Mouse (Mus musculus) ovary, postnatal 36 days (tissue): Measurements from ENCODE around the gene Ccdc88c.

Experiments
- DNase-seq: peaks from one replicate; pipeline ENCODE4 v3.0.0; 2022; ENCODE audit warnings: low spot score, mixed read lengths

The Ccdc88c gene

DNA sequence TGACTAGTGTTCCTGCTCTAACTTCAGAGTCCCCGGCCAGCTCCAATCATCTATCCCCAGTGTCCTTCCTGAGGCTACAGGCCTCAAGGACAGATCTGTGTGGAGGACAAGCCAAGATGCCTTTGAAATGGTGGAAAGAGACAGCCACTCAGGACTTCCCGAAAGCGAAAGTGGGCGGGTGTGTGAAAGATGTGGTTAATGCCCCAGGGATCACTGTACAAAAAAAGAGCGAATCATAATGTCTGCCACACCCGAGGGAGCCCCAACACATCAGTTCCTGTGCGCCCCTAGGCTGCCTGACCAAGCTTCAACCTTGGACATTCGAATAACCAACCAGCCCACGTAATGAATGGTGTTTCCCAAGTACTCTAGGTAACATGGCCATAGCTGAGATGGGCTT, 100.6 kb downstream of the Ccdc88c start:
- DNase-seq: no peak

DNA sequence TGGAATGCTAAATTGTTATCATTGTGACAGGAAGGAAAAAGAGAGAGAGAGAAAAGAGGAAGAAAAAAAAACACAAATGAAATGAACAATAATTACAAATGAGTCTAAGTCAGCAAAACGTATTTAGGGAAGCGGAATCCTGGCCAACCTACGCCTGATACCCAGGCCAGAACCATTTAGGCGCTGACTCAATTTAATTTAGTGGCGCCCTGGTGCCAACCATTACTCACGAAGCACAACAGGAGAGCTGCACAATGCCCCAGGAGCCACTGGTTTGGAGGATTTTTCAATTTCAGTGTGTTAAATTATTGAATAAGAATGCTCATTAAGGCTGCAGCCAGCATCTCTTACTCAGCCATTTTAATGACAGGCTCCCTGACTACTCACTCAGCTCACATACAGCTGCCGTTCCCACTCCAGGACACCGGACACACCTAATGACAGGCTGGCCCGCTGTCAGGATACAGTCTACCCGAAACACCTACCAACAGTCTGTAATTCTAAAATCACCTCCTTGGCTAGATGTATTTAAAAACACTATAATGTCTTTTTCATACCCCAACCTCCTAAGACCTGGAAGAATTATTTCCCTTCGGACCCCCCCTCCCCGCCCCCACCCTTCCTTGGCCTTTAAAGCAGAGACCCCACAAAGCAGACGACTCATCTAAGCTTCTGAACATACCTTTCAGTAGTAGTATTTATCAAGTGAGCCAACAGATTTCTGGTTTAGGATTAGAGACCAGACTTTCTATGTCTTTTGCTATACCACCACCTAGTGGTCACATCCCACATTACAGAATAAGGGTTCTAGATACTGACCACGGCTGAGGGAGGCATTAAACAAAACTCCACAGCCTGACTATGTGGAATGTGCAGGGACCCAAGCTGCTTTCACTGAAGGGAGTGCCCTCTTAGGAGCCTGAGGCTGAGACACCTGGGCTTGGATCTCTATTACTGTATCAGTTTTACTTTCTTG, 102.9 kb downstream of the Ccdc88c start:
- no peak for DNase-seq

DNA sequence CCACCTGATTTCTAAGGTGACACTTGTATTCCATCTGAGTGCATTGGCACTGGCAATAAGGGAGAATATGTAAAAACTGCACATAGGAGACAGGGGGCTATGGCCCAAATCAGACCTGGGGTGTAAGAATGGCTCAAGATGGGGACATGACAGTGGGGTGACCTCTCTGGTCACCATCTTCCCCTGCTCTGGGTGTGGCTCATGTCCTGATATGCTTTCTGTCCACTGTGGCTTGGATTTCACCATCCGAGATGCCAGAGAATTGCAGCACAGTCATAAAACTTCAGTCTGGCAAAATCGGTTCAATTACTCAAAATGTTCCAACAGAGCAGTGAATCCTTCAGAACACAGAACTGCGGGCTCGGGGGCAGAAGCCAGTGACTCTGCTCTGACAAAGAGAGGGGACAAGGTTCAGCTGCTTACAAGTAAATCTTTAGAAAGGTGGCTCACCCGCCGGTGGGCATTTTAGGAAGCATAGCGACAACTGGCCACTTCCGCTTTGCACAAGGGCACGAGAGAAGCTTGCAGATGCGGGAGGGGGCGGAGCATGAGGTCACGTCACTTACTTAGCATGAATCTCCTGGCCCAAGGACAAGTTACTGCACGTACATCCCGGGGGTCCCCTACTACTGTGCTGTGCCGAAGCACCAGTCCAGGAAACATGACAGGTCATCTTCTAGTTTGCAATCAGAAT, 104.1 kb downstream of the Ccdc88c start:
- no peak for DNase-seq

DNA sequence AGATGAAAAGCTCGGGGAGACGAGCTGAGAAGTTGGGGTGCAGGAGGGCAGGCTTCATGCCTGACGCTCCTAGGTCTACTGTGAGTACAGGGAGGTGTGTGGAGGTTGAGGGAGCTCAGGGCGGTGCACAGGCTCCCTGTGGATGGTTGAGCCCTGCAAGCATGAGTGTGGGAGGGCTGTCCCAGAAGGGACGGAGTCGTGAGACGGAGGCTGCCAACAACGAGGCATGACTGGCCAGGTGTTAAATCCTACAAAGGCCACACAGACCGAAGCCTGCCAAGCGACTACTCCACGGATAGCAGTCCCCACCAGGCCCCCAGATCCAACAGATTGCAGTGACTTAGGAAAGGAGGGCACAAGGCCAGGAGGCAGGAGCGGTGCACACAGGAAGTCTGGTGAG, 118.1 kb downstream of the Ccdc88c start:
- DNase-seq: no peak

DNA sequence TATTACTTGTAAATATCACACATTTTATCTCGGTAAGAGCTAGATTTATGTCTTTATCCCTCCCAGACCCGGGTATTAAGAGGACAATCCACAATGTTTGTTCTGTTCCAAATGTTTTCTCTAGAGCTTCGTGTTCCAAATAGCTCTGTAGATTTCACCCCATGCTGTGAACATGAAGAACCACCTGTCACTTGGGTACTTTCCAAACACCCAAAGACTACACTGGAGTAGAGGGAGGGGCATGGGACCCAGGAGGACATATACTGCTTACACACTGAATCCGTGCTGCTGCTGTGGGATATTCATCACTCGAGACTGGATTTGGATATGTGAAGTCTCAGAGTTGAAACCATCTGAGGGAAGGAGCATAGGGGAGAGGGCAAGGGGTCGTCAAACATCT, 119.1 kb downstream of the Ccdc88c start:
- DNase-seq: no peak

DNA sequence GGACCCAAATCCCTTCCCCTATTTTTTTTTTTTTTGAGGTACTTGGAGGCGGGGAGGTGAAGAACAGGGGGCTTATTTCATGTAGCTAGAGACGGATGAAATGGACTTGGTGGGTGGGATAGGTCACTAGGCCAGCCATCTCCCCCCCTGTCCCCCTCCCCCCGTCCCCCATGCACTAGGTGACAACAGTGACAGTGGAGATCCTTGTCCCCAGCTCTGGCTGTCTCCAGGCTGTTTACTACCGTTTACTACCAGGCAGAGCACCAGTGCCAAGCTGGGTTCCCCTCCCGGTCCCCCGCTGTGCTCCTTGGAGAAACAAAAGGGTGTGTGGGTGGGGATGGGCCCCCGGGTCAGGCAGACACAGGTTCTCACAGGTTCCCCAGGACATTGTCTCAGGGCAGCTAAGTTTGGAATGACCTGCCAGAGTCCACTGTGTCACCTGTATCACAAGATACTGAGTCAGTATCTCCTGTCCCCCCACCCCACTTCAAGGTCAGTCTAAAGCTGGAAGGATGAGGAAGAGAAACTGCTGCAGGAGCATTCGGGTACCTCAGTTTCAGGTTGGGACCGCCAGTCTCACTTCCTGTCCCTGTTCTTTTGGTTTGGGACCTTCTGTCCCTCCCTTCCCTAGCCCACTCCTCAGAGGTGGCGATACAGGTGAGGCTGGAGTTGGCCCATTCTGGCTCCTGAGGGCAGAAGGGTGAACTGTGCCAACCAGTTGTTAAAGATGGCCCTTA, 120.4 kb downstream of the Ccdc88c start:
- DNase-seq: no peak

DNA sequence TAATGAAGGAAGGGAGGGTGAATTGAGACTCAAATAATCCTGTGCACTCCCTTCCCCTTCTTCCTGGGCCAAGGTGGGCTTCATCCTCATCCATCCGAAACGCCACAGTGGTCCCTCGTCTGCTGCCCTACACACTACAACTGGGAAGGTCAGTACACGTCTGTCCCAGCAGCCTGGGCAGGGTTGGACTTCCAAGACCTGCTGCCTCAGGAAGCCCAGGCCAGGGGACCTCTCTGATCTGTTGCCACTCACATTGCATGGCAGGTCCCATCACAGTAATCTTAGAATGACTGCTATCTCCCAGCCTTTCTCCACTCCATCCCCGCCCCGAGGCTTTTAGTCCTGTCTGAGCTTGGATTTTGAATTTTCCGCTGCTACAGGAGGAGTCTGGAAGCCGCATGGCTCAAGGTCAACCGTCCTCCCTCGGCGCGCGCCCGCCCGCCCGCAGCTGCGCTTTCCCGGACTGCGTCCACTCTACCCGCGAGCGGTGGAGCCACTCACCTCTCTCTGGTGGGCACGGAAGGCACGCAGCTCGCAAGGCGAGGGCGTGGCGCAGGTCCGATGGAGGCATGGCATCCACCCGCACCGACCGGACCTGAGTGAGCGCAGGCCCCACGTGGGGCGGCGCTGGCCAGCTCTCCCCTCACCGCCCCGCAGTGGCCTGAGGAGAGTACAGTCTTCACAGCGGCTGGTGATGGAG, 121.1 kb downstream of the Ccdc88c start, which contains the start of gene Gpr68:
Gene Gpr68, minus strand, starts transcription at position 601 of the 700 bp plus-strand sequence.
- peak; percentile 54 for DNase-seq

DNA sequence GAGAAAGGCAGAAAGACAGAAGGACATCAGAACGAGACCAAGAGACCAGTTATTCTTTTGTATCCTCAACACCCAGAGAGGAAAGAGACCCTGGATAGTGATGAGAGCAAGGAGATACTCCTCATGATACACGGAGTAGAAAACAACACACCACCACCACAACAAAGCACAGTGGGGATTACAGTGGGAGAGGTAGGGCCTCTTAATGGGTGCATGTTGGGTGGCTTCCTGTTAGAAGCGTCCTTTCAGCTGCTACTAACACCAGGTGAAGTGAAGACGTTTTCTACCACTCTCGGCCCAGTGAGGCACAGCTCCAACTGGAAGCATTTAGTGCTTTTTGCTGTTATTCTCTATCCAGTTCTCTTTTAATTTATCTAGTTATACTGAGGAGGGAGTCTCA, 122.0 kb downstream of the Ccdc88c start:
- DNase-seq: no peak

DNA sequence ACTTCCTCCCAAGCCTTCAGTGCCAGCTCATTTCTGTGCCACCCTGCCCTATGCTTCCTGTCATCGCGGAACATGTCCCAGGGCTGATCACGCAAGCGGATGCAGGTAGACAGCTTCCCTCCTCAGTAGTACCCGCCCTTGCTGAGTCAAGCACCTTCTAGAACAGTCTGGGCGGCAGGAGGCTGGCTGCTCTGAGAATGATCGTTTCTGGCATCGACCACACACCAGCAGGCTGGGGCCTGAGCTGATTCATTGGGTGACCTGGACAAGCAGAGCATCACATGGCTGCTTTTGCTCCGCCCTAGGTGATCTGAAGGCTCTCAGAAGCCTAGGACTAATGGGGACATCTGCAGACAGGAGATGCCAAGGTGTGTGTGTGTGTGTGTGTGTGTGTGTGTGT, 125.1 kb downstream of the Ccdc88c start:
- DNase-seq: no peak

DNA sequence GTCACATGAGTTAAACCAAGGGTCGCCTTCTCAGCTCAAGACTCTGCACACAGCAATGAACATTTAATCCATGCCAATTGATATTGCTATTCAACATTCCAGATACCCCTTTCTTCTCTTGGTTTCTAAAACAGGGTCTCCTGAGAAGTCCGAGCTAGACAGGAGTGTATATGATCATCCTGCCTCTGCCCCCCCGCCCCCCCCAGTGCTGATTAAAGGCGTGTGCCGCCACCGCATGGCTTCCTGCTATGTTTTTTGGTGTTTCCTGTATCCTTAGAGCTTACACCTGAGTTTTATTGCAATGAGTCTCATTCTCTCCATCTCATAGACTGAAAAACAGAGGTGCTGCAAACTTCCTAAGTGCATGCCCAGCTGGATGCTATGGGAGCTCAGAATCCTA, 127.5 kb downstream of the Ccdc88c start:
- DNase-seq: no peak

DNA sequence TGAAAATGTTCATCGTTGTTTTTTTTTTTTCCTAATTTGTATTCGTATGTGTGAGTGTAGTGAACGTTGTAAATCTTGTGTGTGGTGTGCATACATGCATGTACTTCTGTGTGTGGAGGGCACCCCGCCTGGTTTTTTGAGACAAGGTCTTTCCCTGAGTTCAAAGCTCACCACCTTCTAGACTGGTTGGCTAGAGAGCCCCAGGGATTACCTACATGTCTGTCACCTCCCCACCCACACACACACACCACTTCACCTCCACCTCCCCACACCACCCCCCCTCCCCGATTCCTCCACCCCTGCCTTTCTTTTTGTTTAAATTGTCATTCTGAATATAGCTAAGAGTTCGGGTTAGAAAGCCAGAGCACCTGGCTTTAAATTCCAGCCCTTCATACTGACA, 128.0 kb downstream of the Ccdc88c start:
- DNase-seq: no peak

DNA sequence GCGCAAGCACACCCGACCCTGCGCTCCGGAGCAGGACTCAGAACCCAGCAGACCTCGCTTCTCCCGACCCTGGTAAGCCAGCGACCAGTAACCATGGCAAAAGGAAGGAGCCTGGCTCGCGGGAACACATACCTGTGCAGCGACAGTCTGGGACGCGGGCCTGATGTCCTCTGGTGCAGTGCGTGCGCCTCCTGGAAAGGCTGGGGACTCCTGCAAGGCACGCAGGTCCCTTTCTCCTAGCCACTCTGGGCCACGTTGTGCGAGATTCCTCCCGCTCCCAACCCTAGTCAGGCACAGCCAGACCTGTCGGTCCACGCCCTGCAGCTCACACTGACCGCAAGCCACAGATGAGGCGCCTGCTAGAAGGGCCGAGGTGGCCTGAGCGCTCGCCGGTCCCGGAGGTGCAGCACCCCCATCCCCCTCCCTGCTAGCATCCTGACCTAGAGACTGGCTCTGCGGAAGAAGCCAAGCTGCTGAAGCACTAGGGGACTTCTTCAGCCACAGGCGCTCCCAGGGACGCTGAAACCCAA, 129.7 kb downstream of the Ccdc88c start:
- DNase-seq: no peak

DNA sequence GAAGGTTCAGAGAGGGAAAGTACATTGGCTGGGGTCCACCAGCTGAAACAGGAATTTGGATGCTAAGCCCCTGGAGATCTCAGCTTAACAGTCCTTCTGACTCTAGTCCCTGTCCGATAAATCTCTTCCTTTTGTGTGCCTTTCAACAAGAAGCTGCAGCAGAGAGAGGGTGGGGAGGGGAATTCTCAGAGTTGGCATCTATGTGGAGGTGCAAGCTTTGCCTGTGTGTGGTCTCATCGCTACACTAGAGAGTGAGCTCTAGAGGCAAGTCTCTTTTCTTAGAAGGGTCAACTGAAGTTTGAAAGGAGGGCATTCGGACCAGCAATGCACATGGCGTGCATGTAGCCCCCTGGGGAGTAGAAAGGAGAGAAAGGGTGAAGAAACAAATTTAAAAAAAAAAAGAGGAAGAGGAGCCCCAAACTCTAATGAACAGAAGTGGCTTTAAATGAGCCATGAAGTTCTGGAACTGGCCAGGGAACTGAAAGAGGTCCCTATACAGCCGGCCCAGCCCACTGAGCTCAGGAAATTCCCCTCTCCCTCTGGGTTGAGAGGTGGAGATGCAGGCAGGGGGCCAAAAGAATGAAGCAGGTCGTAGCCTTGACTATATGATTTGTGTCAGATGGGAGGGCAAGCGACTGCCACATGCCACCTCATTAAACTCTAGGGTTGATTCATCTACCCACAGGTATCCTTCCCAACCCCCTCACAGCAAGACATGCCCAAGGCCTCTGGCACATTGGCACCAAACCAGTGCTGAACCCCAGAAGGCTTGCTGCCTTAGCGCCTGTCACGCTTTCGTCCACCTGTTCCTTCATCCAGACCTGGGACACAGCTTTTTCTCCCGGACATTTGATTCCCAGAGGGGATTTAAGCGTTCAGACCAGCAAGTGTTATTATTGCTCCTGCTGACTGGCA, 130.9 kb downstream of the Ccdc88c start:
- no peak for DNase-seq

DNA sequence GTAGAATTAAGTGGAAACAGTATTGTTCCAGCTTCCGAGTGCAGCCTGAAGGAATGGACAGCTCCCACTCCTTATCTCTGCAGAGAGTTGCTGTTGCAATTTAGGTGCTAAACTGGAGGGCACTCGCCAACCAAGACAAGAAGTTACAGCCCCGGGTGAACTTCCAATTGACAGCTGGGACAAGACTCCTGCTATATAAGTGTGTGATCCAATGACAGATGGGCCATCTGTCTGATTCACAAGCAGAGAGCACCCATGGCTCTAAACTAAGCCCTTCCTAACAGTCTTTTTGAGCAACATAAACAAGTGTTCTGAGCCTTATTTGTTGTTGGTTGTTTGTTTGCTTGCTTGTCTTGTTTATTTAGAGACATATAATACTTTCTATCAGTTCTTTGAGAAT, 132.2 kb downstream of the Ccdc88c start:
- no peak for DNase-seq

DNA sequence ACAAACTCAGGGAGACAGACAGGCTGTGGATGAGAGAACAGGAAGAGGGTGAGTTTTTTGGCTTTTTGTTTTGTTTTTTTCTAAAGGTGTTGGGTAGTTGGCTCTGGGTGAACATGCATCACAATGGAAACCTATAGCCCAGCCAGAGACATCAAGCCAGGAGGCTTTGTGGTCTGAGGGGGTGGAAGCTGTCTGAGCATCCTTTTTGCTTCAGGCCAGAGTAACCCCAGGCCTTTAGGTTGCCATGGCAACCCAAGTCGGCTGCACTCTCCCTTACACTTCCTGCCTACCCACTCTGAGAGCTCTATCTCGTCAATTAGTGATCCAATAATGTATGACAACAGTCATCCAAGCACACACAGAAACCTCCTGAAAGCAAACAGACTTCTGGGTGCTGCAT, 133.4 kb downstream of the Ccdc88c start:
- DNase-seq: no peak

DNA sequence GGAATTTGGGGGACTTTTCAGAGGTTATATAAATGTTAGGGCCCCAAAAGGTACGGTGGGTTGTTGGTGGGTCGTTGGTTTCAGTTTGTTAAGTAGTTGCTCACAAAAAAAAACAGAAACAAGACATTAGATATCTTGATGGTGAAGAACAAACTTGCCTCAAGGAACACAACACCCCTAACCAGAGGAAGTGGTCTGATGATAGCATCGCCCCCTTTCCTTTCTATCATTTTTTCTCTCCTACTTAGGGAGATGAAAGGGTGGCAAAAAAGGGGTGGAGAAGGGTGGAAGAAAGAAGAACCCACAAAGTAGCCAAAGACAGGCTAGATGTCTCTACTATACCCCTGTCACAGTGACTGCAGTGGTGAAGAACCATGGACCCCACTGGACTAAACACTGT, 138.3 kb downstream of the Ccdc88c start:
- no peak for DNase-seq

DNA sequence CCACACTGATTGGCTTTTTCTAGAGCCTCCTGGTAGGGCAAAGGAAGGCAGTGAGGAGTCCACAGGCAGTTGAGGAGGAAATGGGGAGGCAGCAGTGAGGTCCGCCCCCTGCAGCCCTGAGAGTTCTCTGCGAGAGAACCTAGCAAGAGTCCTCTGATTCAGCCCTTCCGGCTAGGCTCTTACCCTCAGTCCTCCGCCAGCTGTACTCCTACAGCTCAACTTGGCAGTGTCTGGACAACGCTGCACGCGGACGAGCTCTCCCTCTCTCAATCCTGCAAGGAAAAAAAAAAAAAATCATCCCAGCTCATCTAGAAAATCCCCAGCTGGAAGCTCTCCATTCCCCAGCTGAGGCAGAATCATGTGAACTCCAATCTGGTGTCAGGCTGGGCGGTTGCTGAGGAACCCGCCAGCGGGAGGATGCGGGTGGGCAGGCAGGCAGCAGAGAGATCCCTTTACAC, 141.0 kb downstream of the Ccdc88c start:
- DNase-seq: peak; percentile 21

DNA sequence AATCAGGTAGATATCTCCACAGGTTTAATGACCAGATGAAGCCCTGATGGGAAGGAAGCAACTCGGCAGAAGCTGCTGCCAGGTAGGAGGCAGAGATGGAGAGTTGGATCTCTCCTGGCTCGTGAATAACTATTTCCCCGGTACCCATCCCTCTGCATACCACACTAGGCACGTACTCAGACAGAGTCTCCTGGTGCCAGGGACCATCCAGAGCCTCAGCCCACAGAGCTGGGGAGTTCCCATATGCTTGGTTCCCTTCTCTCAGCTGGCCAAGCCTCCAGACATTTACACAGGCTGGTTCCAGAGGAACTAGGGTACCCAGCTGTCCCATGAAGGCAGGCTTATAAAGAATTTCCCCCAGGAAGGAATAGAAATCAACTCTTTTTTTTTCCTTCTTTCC, 142.0 kb downstream of the Ccdc88c start:
- DNase-seq: no peak

DNA sequence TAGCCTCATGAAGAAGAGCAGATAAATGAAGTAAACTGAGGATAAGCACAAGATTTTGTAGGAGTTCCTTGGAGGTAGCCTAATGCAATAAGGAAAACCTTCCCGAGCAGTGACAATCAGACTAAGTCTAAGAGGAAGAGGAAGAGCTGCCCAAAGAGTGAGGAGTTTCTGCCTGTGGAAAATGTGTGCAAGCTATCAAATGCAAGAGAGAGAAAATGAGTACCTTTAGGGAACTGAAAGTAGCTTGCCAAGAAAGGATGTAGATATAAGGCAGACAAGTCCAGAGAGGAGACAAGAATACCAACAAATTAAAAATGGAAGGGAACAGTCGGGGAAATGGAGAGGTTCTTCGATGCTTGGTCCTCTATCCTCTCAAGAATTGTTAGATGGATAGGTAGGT, 143.3 kb downstream of the Ccdc88c start:
- DNase-seq: no peak

DNA sequence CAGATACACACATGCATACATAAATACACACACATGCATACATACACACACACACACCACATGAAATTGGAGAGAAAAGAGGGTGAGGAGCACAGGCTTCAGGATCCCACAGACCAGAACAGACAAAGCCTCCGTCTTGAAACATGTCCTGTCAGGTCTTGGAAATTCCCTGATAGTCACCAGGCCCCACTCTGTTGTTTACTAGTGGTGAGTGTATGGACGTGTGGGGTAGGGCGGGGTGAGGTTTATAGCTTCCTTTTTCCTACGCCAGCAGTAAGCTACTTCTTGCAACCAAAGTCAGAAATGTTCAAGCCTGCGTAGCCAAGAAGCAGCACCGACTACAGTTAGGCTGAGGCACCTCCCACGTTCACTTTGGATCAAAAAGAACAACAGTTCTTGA, 145.7 kb downstream of the Ccdc88c start:
- DNase-seq: no peak

DNA sequence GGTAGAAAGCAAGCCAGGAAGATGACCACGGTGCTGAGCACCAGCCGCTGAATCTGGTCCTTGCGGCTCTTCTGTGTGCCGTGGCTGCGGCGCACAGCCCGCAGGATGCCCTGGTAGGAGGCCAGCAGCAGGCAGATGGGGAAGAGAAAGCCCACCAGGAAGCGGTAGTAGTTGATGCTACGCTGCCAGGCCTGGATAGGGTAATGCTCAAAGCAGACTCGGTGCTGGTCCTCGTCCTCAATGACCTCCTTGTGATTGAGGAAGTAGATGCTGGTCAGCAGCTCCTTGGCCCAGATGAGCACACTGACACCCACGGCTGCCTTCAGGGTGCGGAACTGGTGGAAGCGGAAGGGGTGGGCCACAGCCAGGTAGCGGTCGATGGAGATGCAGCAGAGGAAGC, 150.3 kb downstream of the Ccdc88c start:
- DNase-seq: no peak
